Mouse (Mus musculus): ENCODE measurements around the gene Atp8a2. TPM values are rescaled to one million over a fixed set of nuclear protein-coding genes. Genes with fewer than 3 reads are reported as not detected.

Atp8a2 gene
- polyA plus RNA-seq, 1 experiment from 2014 or later = 10.8 TPM

GRCm38 (mm10) chr14:59644896-59645295 lies 552.1 kb downstream of the Atp8a2 start:
- Histone ChIP-seq H3K9me3 (replicated peaks) (no peaks in the 10 kb centered on the region), H3K4me2 (no peak overlapping the region), H3K4me1 (replicated peaks) (peaks cover 41% of the 10 kb centered on the region), H3K27ac (ENCODE audit: poor library complexity, severe bottlenecking) (no peak overlapping the region), H3K4me3 (no peak overlapping the region), H3K36me3 (no peaks in the 10 kb centered on the region), H3K9ac (no peak overlapping the region), H3K27me3 (replicated peaks) (no peaks in the 10 kb centered on the region)
- ATAC-seq (ENCODE audit: insufficient number of reproducible peaks, low FRiP score) = no peak
- 71% methylated on average over 3 of the region's 3 CpGs for WGBS

- Histone ChIP-seq H3K27ac (ENCODE audit: poor library complexity, severe bottlenecking) (no peak overlapping the region), H3K36me3 (no peaks in the 10 kb centered on the region), H3K4me3 (no peak overlapping the region), H3K27me3 (replicated peaks) (no peaks in the 10 kb centered on the region), H3K9ac (no peak overlapping the region), H3K9me3 (replicated peaks) (no peaks in the 10 kb centered on the region), H3K4me1 (replicated peaks) (peaks cover 44% of the 10 kb centered on the region), H3K4me2 (no peak overlapping the region)
- WGBS = 64% methylated on average over 1 of the region's 1 CpGs
- ATAC-seq (ENCODE audit: insufficient number of reproducible peaks, low FRiP score) = no peak
Measured at GRCm38 (mm10) chr14:59644166-59644565, 552.8 kb downstream of the Atp8a2 start.

- H3K27me3 ChIP-seq (replicated peaks) = no peaks in the 10 kb centered on the region
- H3K27ac ChIP-seq (ENCODE audit: poor library complexity, severe bottlenecking) = no peak overlapping the region
- H3K9me3 ChIP-seq (replicated peaks) = no peaks in the 10 kb centered on the region
- no peak overlapping the region for H3K4me3 ChIP-seq
- peaks cover 45% of the 10 kb centered on the region for H3K4me1 ChIP-seq (replicated peaks)
- H3K4me2 ChIP-seq = 0 out of 2 replicates have a peak overlapping the region, but pooled peaks have one; percentile 4
- ATAC-seq (ENCODE audit: insufficient number of reproducible peaks, low FRiP score) = no peak
- no peaks in the 10 kb centered on the region for H3K36me3 ChIP-seq
- 20% methylated on average over 12 of the region's 12 CpGs for WGBS
- no peak overlapping the region for H3K9ac ChIP-seq
Measured at GRCm38 (mm10) chr14:59643582-59643981, 553.4 kb downstream of the Atp8a2 start.

GRCm38 (mm10) chr14:59641856-59642255 lies 555.1 kb downstream of the Atp8a2 start:
- Histone ChIP-seq H3K27ac (ENCODE audit: poor library complexity, severe bottlenecking) (no peak overlapping the region), H3K4me2 (no peak overlapping the region), H3K9me3 (replicated peaks) (no peaks in the 10 kb centered on the region), H3K4me3 (no peak overlapping the region), H3K9ac (no peak overlapping the region), H3K36me3 (no peaks in the 10 kb centered on the region), H3K27me3 (replicated peaks) (no peaks in the 10 kb centered on the region), H3K4me1 (replicated peaks) (peaks cover 33% of the 10 kb centered on the region)
- 21% methylated on average over 5 of the region's 5 CpGs for WGBS
- no peak for ATAC-seq (ENCODE audit: insufficient number of reproducible peaks, low FRiP score)

GRCm38 (mm10) chr14:59638906-59639703 lies 557.9 kb downstream of the Atp8a2 start:
- Histone ChIP-seq H3K4me3 (no peak overlapping the region), H3K36me3 (no peaks in the 10 kb centered on the region), H3K27ac (ENCODE audit: poor library complexity, severe bottlenecking) (peak overlapping the region; percentile 24; the same call in 1 of the 2 replicates), H3K4me1 (replicated peaks) (peaks cover 28% of the 10 kb centered on the region), H3K4me2 (no peak overlapping the region), H3K27me3 (replicated peaks) (no peaks in the 10 kb centered on the region), H3K9me3 (replicated peaks) (no peaks in the 10 kb centered on the region), H3K9ac (no peak overlapping the region)
- WGBS = 48% methylated on average over 7 of the region's 7 CpGs
- ATAC-seq (ENCODE audit: insufficient number of reproducible peaks, low FRiP score) = no peak

- ATAC-seq (ENCODE audit: insufficient number of reproducible peaks, low FRiP score) = no peak
Measured at GRCm38 (mm10) chr14:59633988-59634387, 563.0 kb downstream of the Atp8a2 start.

GRCm38 (mm10) chr14:59633295-59633898 lies 563.6 kb downstream of the Atp8a2 start:
- Histone ChIP-seq H3K27ac (ENCODE audit: poor library complexity, severe bottlenecking) (no peak overlapping the region), H3K9ac (no peak overlapping the region), H3K4me3 (no peak overlapping the region), H3K27me3 (replicated peaks) (no peaks in the 10 kb centered on the region), H3K9me3 (replicated peaks) (no peaks in the 10 kb centered on the region), H3K4me1 (replicated peaks) (no peaks in the 10 kb centered on the region), H3K4me2 (no peak overlapping the region), H3K36me3 (peaks cover 18% of the 10 kb centered on the region)
- WGBS = 69% methylated on average over 5 of the region's 5 CpGs
- no peak for ATAC-seq (ENCODE audit: insufficient number of reproducible peaks, low FRiP score)

More at GRCm38 (mm10) chr14:59633988-59634387, 563.0 kb downstream of the Atp8a2 start:
- H3K4me3 ChIP-seq = no peak overlapping the region
- no peaks in the 10 kb centered on the region for H3K4me1 ChIP-seq (replicated peaks)
- 73% methylated on average over 9 of the region's 9 CpGs for WGBS
- H3K9me3 ChIP-seq (replicated peaks) = no peaks in the 10 kb centered on the region
- H3K27ac ChIP-seq (ENCODE audit: poor library complexity, severe bottlenecking) = no peak overlapping the region
- no peak overlapping the region for H3K4me2 ChIP-seq
- no peak overlapping the region for H3K9ac ChIP-seq
- H3K36me3 ChIP-seq = peaks cover 18% of the 10 kb centered on the region
- no peaks in the 10 kb centered on the region for H3K27me3 ChIP-seq (replicated peaks)

- Histone ChIP-seq H3K4me3 (no peak overlapping the region), H3K27me3 (replicated peaks) (no peaks in the 10 kb centered on the region), H3K9me3 (replicated peaks) (no peaks in the 10 kb centered on the region), H3K27ac (ENCODE audit: poor library complexity, severe bottlenecking) (no peak overlapping the region), H3K9ac (no peak overlapping the region), H3K4me2 (no peak overlapping the region), H3K36me3 (peaks cover 18% of the 10 kb centered on the region), H3K4me1 (replicated peaks) (peaks cover 4% of the 10 kb centered on the region)
- 73% methylated on average over 6 of the region's 6 CpGs for WGBS
- no peak for ATAC-seq (ENCODE audit: insufficient number of reproducible peaks, low FRiP score)
Measured at GRCm38 (mm10) chr14:59632067-59632466, 564.9 kb downstream of the Atp8a2 start.

- H3K9ac ChIP-seq = no peak overlapping the region
- peak overlapping the region; percentile 34; the same call in 1 of the 2 replicates for H3K4me2 ChIP-seq
- H3K36me3 ChIP-seq = peaks cover 18% of the 10 kb centered on the region
- H3K4me3 ChIP-seq = no peak overlapping the region
- H3K4me1 ChIP-seq (replicated peaks) = peaks cover 10% of the 10 kb centered on the region
- no peaks in the 10 kb centered on the region for H3K9me3 ChIP-seq (replicated peaks)
- H3K27me3 ChIP-seq (replicated peaks) = no peaks in the 10 kb centered on the region
- no peak overlapping the region for H3K27ac ChIP-seq (ENCODE audit: poor library complexity, severe bottlenecking)
- 86% methylated on average over 9 of the region's 9 CpGs for WGBS
- ATAC-seq (ENCODE audit: insufficient number of reproducible peaks, low FRiP score) = no peak
Measured at GRCm38 (mm10) chr14:59630096-59630495, 566.9 kb downstream of the Atp8a2 start.

- Histone ChIP-seq H3K4me3 (no peak overlapping the region), H3K9me3 (replicated peaks) (no peaks in the 10 kb centered on the region), H3K27me3 (replicated peaks) (no peaks in the 10 kb centered on the region), H3K4me2 (peak overlapping the region; percentile 34), H3K36me3 (peaks cover 18% of the 10 kb centered on the region), H3K9ac (no peak overlapping the region; the same call in 1 of the 2 replicates), H3K4me1 (replicated peaks) (peaks cover 12% of the 10 kb centered on the region), H3K27ac (ENCODE audit: poor library complexity, severe bottlenecking) (no peak overlapping the region)
- no peak for ATAC-seq (ENCODE audit: insufficient number of reproducible peaks, low FRiP score)
- WGBS = 85% methylated on average over 15 of the region's 15 CpGs
Measured at GRCm38 (mm10) chr14:59629308-59629707, 567.7 kb downstream of the Atp8a2 start.

GRCm38 (mm10) chr14:59627823-59628222 lies 569.2 kb downstream of the Atp8a2 start:
- no peaks in the 10 kb centered on the region for H3K9me3 ChIP-seq (replicated peaks)
- H3K36me3 ChIP-seq = peaks cover 18% of the 10 kb centered on the region
- H3K27me3 ChIP-seq (replicated peaks) = peaks cover 6% of the 10 kb centered on the region; the same call in 1 of the 2 replicates
- ATAC-seq (ENCODE audit: insufficient number of reproducible peaks, low FRiP score) = no peak
- peak overlapping the region; percentile 59 for H3K4me3 ChIP-seq
- peak overlapping the region; percentile 86 for H3K4me2 ChIP-seq
- H3K4me1 ChIP-seq (replicated peaks) = peaks cover 12% of the 10 kb centered on the region
- 0 out of 2 replicates have a peak overlapping the region, but pooled peaks have one; percentile 9 for H3K9ac ChIP-seq
- H3K27ac ChIP-seq (ENCODE audit: poor library complexity, severe bottlenecking) = no peak overlapping the region
- 41% methylated on average over 7 of the region's 7 CpGs for WGBS
